Mouse (Mus musculus) ES-E14 (cell line): Measurements from ENCODE around the gene Slc25a27. TPM values are rescaled to one million over a fixed set of nuclear protein-coding genes. Genes with fewer than 3 reads are reported as not detected.

Experiments used
- DNase-seq: peaks from one replicate; pipeline ENCODE4 v3.0.0-alpha.2; 2013; ENCODE audit warnings: low read depth, low spot score
- H3K27ac ChIP-seq: 2 replicates; pipeline ENCODE4 v1.5.1; 2012; ENCODE audit warnings: low read depth, mild to moderate bottlenecking, low read length, moderate library complexity, mixed read lengths; ENCODE audit not compliant: poor library complexity, insufficient read depth, severe bottlenecking
- H3K36me3 ChIP-seq: 2 replicates; pipeline ENCODE4 v1.6.1; 2012; ENCODE audit warnings: mild to moderate bottlenecking, low read length, moderate library complexity, mixed read lengths; ENCODE audit not compliant: control insufficient read depth, poor library complexity, insufficient read depth, severe bottlenecking
- H3K4me1 ChIP-seq, 2 experiments: fragments of 150-350 bp in 1 of 2; sonication (generic) in 1 of 2; 2 replicates each; pipeline ENCODE4 v1.6.1; 2012; ENCODE audit warnings: low read length in 2 of 2, mild to moderate bottlenecking in 1 of 2, mixed read lengths in 1 of 2; ENCODE audit not compliant: control insufficient read depth in 2 of 2, insufficient read depth in 2 of 2, poor library complexity in 1 of 2
- H3K4me3 ChIP-seq, 2 experiments: fragments of 150-350 bp in 1 of 2; sonication (generic) in 1 of 2; 2 replicates each; pipeline ENCODE4 v1.5.1; 2012; ENCODE audit warnings: low read length in 2 of 2, low read depth in 1 of 2, mild to moderate bottlenecking in 1 of 2, mixed read lengths in 1 of 2; ENCODE audit not compliant: insufficient read depth in 1 of 2, poor library complexity in 1 of 2, severe bottlenecking in 1 of 2
- H3K9ac ChIP-seq: 2 replicates; pipeline ENCODE4 v1.6.1; 2012; ENCODE audit warnings: low read depth, mild to moderate bottlenecking, low read length, mixed read lengths; ENCODE audit not compliant: poor library complexity, insufficient read depth, severe bottlenecking
- H3K9me3 ChIP-seq: fragments of 150-350 bp; sonication (generic); 2 replicates; pipeline ENCODE4 v1.6.1; 2012; ENCODE audit warnings: low read depth, mild to moderate bottlenecking, low read length; ENCODE audit not compliant: control insufficient read depth, insufficient read depth
- CHD2 ChIP-seq: IDR thresholded peaks from 2 replicates; pipeline ENCODE4 v1.6.1; 2014; ENCODE audit warnings: mild to moderate bottlenecking, low read depth, low read length, inconsistent platforms
- HCFC1 ChIP-seq: IDR thresholded peaks from 2 replicates; pipeline ENCODE4 v1.6.1; 2012; ENCODE audit warnings: low read length, inconsistent platforms, borderline replicate concordance; ENCODE audit not compliant: insufficient read depth
- MAFK ChIP-seq: IDR thresholded peaks from 2 replicates; pipeline ENCODE4 v1.6.1; 2014; ENCODE audit warnings: mild to moderate bottlenecking, low read depth, low read length, inconsistent platforms; ENCODE audit not compliant: insufficient read depth
- ZC3H11A ChIP-seq: IDR thresholded peaks from 2 replicates; pipeline ENCODE4 v1.6.1; 2012; ENCODE audit warnings: low read depth, mild to moderate bottlenecking, inconsistent platforms, low read length, borderline replicate concordance
- ZNF384 ChIP-seq: IDR thresholded peaks from 2 replicates; pipeline ENCODE4 v1.6.1; 2012; ENCODE audit warnings: low read depth, low read length, inconsistent platforms
- in situ Hi-C, 2 experiments: fragments of 600-800 bp; cut with MboI; formaldehyde crosslinking; loops; one replicate each; pipeline ENCODE4 v1.15.1; 2025; ENCODE audit warnings: low sequenced_read_pairs in 2 of 2, inconsistent platforms in 1 of 2; ENCODE audit not compliant: unreplicated experiment in 2 of 2
- total RNA-seq: library from RNA; depleted of rRNA; stranded (reverse); fragments of 300-350 nt; gene quantifications from 2 replicates; pipeline ENCODE4 v1.2.3, GENCODE M21; 2012

Gene Slc25a27
- total RNA-seq, 1 experiment: 5.5 TPM

- peak within 1 kb of the TSS; percentile 53; the same call in 1 of the 2 replicates for H3K9ac ChIP-seq
- peak within 1 kb of the TSS; percentile 57 to 60 for H3K4me3 ChIP-seq
- H3K36me3 ChIP-seq: no peaks in the 10 kb centered on the region
- DNase-seq: no peak
- H3K27ac ChIP-seq: no peak within 1 kb of the TSS
- no peaks in the 10 kb centered on the region for H3K4me1 ChIP-seq
- in situ Hi-C loops: no loop called here
- no peaks in the 10 kb centered on the region for H3K9me3 ChIP-seq
- TF ChIP-seq MAFK (no peak), ZNF384 (no peak), HCFC1 (no peak), CHD2 (no peak), ZC3H11A (no peak)
These were observed 37.3 kb downstream of the Slc25a27 start, which contains the start of gene Tdrd6 for GRCm38 (mm10) chr17:43629496-43630426. Tdrd6 (minus strand) TSS chr17:43630299.

DNA sequence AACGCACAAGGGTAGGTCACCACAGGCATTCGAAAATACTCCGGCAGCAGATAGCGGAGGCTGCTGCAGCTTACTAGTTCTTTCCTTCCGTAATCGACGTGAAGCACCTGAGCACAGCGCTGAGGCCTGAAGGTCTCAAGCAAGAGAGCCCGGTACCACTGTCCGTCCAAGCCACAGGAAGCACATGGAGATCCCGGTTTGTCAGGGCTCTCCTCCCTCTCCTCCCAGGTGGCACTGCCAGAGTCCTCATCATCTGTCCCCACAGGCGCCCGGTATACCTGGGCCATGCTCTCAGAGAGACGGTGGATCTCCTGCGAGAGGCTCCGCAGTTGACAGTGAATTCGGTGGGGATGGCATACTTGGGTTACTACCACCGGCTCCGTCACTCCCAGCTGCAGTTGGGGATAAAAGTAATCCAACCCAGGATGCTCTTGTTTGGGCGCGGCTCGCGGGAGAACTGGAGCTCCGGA is 38.0 kb downstream of the Slc25a27 start:
- H3K9me3 ChIP-seq: no peaks in the 10 kb centered on the region
- DNase-seq: no peak
- no peak for TF ChIP-seq HCFC1
- TF ChIP-seq ZC3H11A: no peak
- TF ChIP-seq MAFK: no peak
- no peak for TF ChIP-seq ZNF384
- no peaks in the 10 kb centered on the region for H3K4me1 ChIP-seq
- in situ Hi-C loops: no loop called here
- H3K36me3 ChIP-seq: no peaks in the 10 kb centered on the region
- no peak overlapping the region for H3K27ac ChIP-seq
- H3K4me3 ChIP-seq: peak overlapping the region in 1 of 2 experiments; percentile 60; a peak in 2 of 4 replicates
- no peak overlapping the region for H3K9ac ChIP-seq

DNA sequence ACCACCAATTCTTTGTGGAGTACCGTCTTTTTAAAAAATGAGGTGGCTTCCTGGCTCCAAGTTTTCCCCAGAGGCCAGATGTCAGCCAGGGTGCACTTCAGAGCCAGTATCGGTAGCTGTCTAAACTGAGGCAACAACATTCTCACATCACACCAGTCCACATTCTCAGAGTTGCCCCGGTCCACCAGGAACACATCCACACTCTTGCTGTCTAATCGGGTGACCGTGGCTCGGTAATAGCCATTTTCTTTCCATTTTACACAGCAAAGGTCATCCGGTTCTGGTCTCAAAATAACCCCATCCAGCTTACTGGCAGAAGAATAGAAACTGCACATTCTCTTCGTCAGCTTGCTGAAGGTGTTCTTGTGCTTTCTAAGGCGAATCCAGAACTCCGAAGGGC is 38.8 kb downstream of the Slc25a27 start:
- Histone ChIP-seq H3K9me3 (no peaks in the 10 kb centered on the region), H3K4me1 (no peaks in the 10 kb centered on the region), H3K9ac (no peak overlapping the region), H3K27ac (no peak overlapping the region), H3K4me3 (no peak overlapping the region), H3K36me3 (no peaks in the 10 kb centered on the region)
- TF ChIP-seq CHD2: no peak
- no peak for TF ChIP-seq ZC3H11A
- no peak for TF ChIP-seq HCFC1
- no peak for TF ChIP-seq MAFK
- no peak for TF ChIP-seq ZNF384
- in situ Hi-C loops: no loop called here
- no peak for DNase-seq

DNA sequence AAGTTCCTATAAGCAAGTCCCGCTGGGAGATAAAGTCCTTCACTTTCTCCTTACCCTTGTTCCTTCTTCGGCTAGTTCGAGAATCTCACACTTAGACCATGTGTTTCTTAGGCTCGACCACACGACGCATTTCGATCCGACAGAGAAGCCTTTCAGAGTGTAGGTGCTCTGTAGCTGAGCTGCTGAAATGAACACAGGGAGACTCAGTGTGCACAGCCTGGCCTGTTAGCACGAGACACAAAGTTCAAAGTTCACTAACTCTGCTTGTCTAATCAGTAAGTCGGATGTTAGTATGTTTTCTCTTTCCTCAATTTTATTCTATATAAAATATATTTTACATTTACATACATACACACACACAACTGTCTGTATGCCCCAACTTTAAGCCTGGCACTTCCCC is 44.9 kb downstream of the Slc25a27 start:
- in situ Hi-C loops: loop anchor here in 1 of 2 experiments (25.0 kb wide), 1 partner anchor 360 kb away; the partner anchor contains the start of gene Adgrf1
- Histone ChIP-seq H3K9ac (no peak overlapping the region), H3K36me3 (no peaks in the 10 kb centered on the region), H3K4me1 (no peaks in the 10 kb centered on the region), H3K27ac (no peak overlapping the region), H3K9me3 (no peaks in the 10 kb centered on the region), H3K4me3 (no peak overlapping the region)
- no peak for TF ChIP-seq ZC3H11A
- DNase-seq: no peak
